Mouse (Mus musculus) brain, embryonic 14.5 days (tissue): Measurements from ENCODE around the gene Ndufs2.

Experiments used
- CTCF ChIP-seq: fragments of 200-500 bp; IDR thresholded peaks from 2 replicates; pipeline ENCODE4 v1.5.1; 2012; ENCODE audit warnings: inconsistent platforms, mild to moderate bottlenecking, moderate library complexity, borderline replicate concordance; ENCODE audit not compliant: insufficient read depth, insufficient read length; ENCODE audit errors: extremely low read depth
- POLR2A ChIP-seq: fragments of 200-500 bp; IDR thresholded peaks from 2 replicates; pipeline ENCODE4 v1.6.1; 2012; ENCODE audit warnings: mild to moderate bottlenecking, inconsistent platforms, borderline replicate concordance; ENCODE audit not compliant: poor library complexity, insufficient read depth, insufficient read length, severe bottlenecking; ENCODE audit errors: extremely low read depth

- TF ChIP-seq POLR2A: no peak
- peak; percentile 84 for TF ChIP-seq CTCF
Measured at GRCm38 (mm10) chr1:171238463-171238862, 12.7 kb downstream of the Ndufs2 start.
